Mouse (Mus musculus) bone marrow, adult 2 months (tissue): ENCODE data around the gene Tubb3.

Experiments
- CTCF ChIP-seq: fragments of 200-500 bp; IDR thresholded peaks from 2 replicates; pipeline ENCODE4 v1.5.1; 2011; ENCODE audit warnings: low read length, control low read depth; ENCODE audit not compliant: control insufficient read depth, insufficient read depth
- POLR2A ChIP-seq: fragments of 200-500 bp; IDR thresholded peaks from 2 replicates; pipeline ENCODE4 v1.6.1; 2011; ENCODE audit warnings: low read depth, mild to moderate bottlenecking, control low read depth, low read length, borderline replicate concordance; ENCODE audit not compliant: control insufficient read depth

DNA sequence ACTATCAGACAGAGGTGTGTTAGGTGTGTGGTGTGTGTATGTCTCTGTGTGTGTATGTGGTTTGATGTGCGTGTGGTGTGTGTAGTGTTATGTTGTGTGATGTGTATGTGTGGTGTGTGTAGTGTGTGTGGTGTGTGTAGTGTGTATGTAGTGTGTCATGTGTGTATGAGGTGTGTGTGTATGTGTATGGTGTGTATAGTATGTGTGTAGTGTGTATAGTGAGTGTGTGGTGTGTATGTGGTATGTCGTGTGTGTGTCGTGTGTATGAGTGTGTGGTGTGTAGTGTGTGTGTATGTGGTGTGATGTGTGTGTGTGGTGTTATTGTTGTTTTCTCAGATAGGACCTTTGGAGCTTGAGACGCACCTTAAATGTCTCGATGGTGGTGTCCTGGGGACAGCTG is 31.1 kb downstream of the Tubb3 start:
- no peak for TF ChIP-seq POLR2A
- TF ChIP-seq CTCF = no peak
